Mouse (Mus musculus): ENCODE results near the gene Lemd1. TPM values are rescaled to one million over a fixed set of nuclear protein-coding genes. Genes with fewer than 3 reads are reported as not detected.

Lemd1 gene
- polyA plus RNA-seq, 1 experiment = not detected

GRCm38 (mm10) chr1:132308674-132309073 lies 117.4 kb downstream of the Lemd1 start:
- Histone ChIP-seq H3K27ac (ENCODE audit: insufficient read depth, low read depth, low read length) (no peak overlapping the region), H3K4me1 (ENCODE audit: control insufficient read depth, insufficient read depth, low read length) (no peaks in the 10 kb centered on the region), H3K4me3 (ENCODE audit: insufficient read depth, low read depth, low read length) (no peak overlapping the region)
- WGBS = 91% methylated on average over 7 of the region's 7 CpGs
- TF ChIP-seq POLR2A (IDR thresholded peaks at IDR 0.05; ENCODE audit: insufficient read depth, low read depth, low read length) = no peak
- no peak for TF ChIP-seq CTCF (IDR thresholded peaks at IDR 0.05; ENCODE audit: insufficient read depth, low read depth, low read length)

Other genes with a start within 250 kb of the Lemd1 start
- not detected in 2 replicates for gene Slc45a3, start 228.5 kb upstream of the Lemd1 start, polyA plus RNA-seq (2012; ENCODE audit: insufficient read depth, insufficient read length, low replicate concordance, missing spikeins)
- not detected in 2 replicates for gene Elk4, start 183.8 kb upstream of the Lemd1 start, polyA plus RNA-seq (2012; ENCODE audit: insufficient read depth, insufficient read length, low replicate concordance, missing spikeins)
- gene Mfsd4a, start 123.4 kb upstream of the Lemd1 start, polyA plus RNA-seq (2012; ENCODE audit: insufficient read depth, insufficient read length, low replicate concordance, missing spikeins) = not detected in 2 replicates
- gene Cdk18, start 51.7 kb upstream of the Lemd1 start, polyA plus RNA-seq (2012; ENCODE audit: insufficient read depth, insufficient read length, low replicate concordance, missing spikeins) = not detected in 2 replicates
- gene AC124108.1, start within 50 bp of the Lemd1 start, polyA plus RNA-seq (2012; ENCODE audit: insufficient read depth, insufficient read length, low replicate concordance, missing spikeins) = not detected in 2 replicates
- gene Gm10188, start 38.3 kb downstream of the Lemd1 start, polyA plus RNA-seq (2012; ENCODE audit: insufficient read depth, insufficient read length, low replicate concordance, missing spikeins) = not detected in 2 replicates
- gene Klhdc8a, start 107.2 kb downstream of the Lemd1 start, polyA plus RNA-seq (2012; ENCODE audit: insufficient read depth, insufficient read length, low replicate concordance, missing spikeins) = not detected in 2 replicates
- gene Nuak2, start 124.7 kb downstream of the Lemd1 start, polyA plus RNA-seq (2012; ENCODE audit: insufficient read depth, insufficient read length, low replicate concordance, missing spikeins) = not detected in 2 replicates
- not detected in 2 replicates for gene Tmcc2, start 199.8 kb downstream of the Lemd1 start, polyA plus RNA-seq (2012; ENCODE audit: insufficient read depth, insufficient read length, low replicate concordance, missing spikeins)
- gene Dstyk, start 226.1 kb downstream of the Lemd1 start, polyA plus RNA-seq (2012; ENCODE audit: insufficient read depth, insufficient read length, low replicate concordance, missing spikeins) = not detected in 2 replicates